Mouse (Mus musculus) CH12.LX (cell line): ENCODE results near the gene AL607142.1. TPM values are rescaled to one million over a fixed set of nuclear protein-coding genes. Genes with fewer than 3 reads are reported as not detected.

Experiments
- DNase-seq: peaks from one replicate; pipeline ENCODE4 v3.0.0-alpha.2; 2013; ENCODE audit errors: extremely low read depth
- H3K27ac ChIP-seq: 2 replicates; pipeline ENCODE4 v1.5.1; 2012; ENCODE audit warnings: low read depth, mild to moderate bottlenecking, control low read depth, moderate library complexity; ENCODE audit not compliant: insufficient read depth
- H3K27me3 ChIP-seq: replicated peaks from 2 replicates; pipeline ENCODE3; 2012; ENCODE audit warnings: inconsistent platforms
- H3K36me3 ChIP-seq, 2 experiments: replicated peaks in 1 of 2; 2 replicates each; pipeline versions ENCODE3 to v1.6.1; 2012; ENCODE audit warnings: inconsistent platforms in 1 of 2, low read length in 1 of 2, mild to moderate bottlenecking in 1 of 2, mixed read lengths in 1 of 2, moderate library complexity in 1 of 2; ENCODE audit not compliant: control insufficient read depth in 1 of 2, insufficient read depth in 1 of 2
- H3K4me1 ChIP-seq, 2 experiments: 2 replicates each; pipeline ENCODE4 v1.6.1; 2012; ENCODE audit warnings: inconsistent platforms in 1 of 2, moderate library complexity in 1 of 2; ENCODE audit not compliant: insufficient read depth in 2 of 2, control insufficient read depth in 1 of 2
- H3K4me2 ChIP-seq: 2 replicates; pipeline ENCODE4 v1.6.1; 2012; ENCODE audit warnings: low read depth, mild to moderate bottlenecking, control low read depth; ENCODE audit not compliant: poor library complexity, insufficient read depth, severe bottlenecking
- H3K4me3 ChIP-seq, 3 experiments: fragments of 150-350 bp in 1 of 3; sonication (generic) in 1 of 3; replicated peaks in 1 of 3; 2 replicates each; pipeline versions ENCODE3 to v1.5.1; 2011 to 2012; ENCODE audit warnings: low read depth in 2 of 3, low read length in 2 of 3, mild to moderate bottlenecking in 2 of 3, moderate library complexity in 2 of 3, control low read depth in 1 of 3, improper control_type of control experiment in 1 of 3, inconsistent platforms in 1 of 3, mixed read lengths in 1 of 3; ENCODE audit not compliant: poor library complexity in 1 of 3
- H3K79me2 ChIP-seq: replicated peaks from 2 replicates; pipeline ENCODE4 v1.6.1; 2012; ENCODE audit warnings: mild to moderate bottlenecking, moderate library complexity; ENCODE audit not compliant: control insufficient read depth, poor library complexity, insufficient read depth, severe bottlenecking; ENCODE audit errors: extremely low read depth
- H3K9ac ChIP-seq: 2 replicates; pipeline ENCODE4 v1.6.1; 2012; ENCODE audit warnings: low read depth, mild to moderate bottlenecking, control low read depth, moderate library complexity; ENCODE audit not compliant: insufficient read depth
- H3K9me3 ChIP-seq: replicated peaks from 2 replicates; pipeline ENCODE3; 2012; ENCODE audit warnings: low read length, inconsistent platforms, mixed read lengths
- BHLHE40 ChIP-seq: IDR thresholded peaks from 2 replicates; pipeline ENCODE4 v1.6.1; 2011; ENCODE audit warnings: mild to moderate bottlenecking, low read depth, low read length, improper control_type of control experiment
- CHD1 ChIP-seq: IDR thresholded peaks from 2 replicates; pipeline ENCODE4 v1.6.1; 2012; ENCODE audit warnings: low read depth, low read length, improper control_type of control experiment, inconsistent platforms
- E2F4 ChIP-seq: IDR thresholded peaks from 2 replicates; pipeline ENCODE4 v1.6.1; 2011; ENCODE audit warnings: low read depth, low read length, improper control_type of control experiment; ENCODE audit not compliant: insufficient replicate concordance
- EP300 ChIP-seq: IDR thresholded peaks from 2 replicates; pipeline ENCODE4 v1.6.1; 2011; ENCODE audit warnings: low read length, improper control_type of control experiment
- ETS1 ChIP-seq: conservative IDR thresholded peaks from 2 replicates; pipeline ENCODE4 v1.6.1; 2012; ENCODE audit warnings: low read depth, mild to moderate bottlenecking, inconsistent platforms, low read length, improper control_type of control experiment, moderate library complexity
- GABPA ChIP-seq: IDR thresholded peaks from 2 replicates; pipeline ENCODE4 v1.6.1; 2012; ENCODE audit warnings: low read depth, low read length, improper control_type of control experiment, inconsistent platforms; ENCODE audit not compliant: insufficient replicate concordance
- HCFC1 ChIP-seq: IDR thresholded peaks from 2 replicates; pipeline ENCODE4 v1.6.1; 2012; ENCODE audit warnings: low read depth, mild to moderate bottlenecking, inconsistent platforms, low read length, improper control_type of control experiment
- JUN ChIP-seq: IDR thresholded peaks from 2 replicates; pipeline ENCODE4 v1.6.1; 2011; ENCODE audit warnings: low read depth, mild to moderate bottlenecking, low read length, improper control_type of control experiment, moderate library complexity; ENCODE audit not compliant: insufficient read depth
- JUND ChIP-seq: conservative IDR thresholded peaks from 2 replicates; pipeline ENCODE4 v1.6.1; 2011; ENCODE audit warnings: low read depth, low read length, improper control_type of control experiment
- MAX ChIP-seq: IDR thresholded peaks from 2 replicates; pipeline ENCODE4 v1.6.1; 2011; ENCODE audit warnings: low read length, improper control_type of control experiment
- MEF2A ChIP-seq: IDR thresholded peaks from 2 replicates; pipeline ENCODE4 v1.6.1; 2014; ENCODE audit warnings: low read depth, mild to moderate bottlenecking, inconsistent platforms, low read length, improper control_type of control experiment, borderline replicate concordance
- MYC ChIP-seq: IDR thresholded peaks from 2 replicates; pipeline ENCODE4 v1.6.1; 2011; ENCODE audit warnings: low read depth, mild to moderate bottlenecking, improper control_type of control experiment, low read length
- NRF1 ChIP-seq: IDR thresholded peaks from 2 replicates; pipeline ENCODE4 v1.6.1; 2014; ENCODE audit warnings: low read depth, mild to moderate bottlenecking, inconsistent platforms, low read length, improper control_type of control experiment, moderate library complexity
- PAX5 ChIP-seq: IDR thresholded peaks from 2 replicates; pipeline ENCODE4 v1.6.1; 2012; ENCODE audit warnings: low read length, inconsistent platforms, mixed read lengths
- POLR2A ChIP-seq: IDR thresholded peaks from 2 replicates; pipeline ENCODE4 v1.6.1; 2011; ENCODE audit warnings: low read depth, mild to moderate bottlenecking, improper control_type of control experiment, low read length
- RAD21 ChIP-seq: IDR thresholded peaks from 2 replicates; pipeline ENCODE4 v1.6.1; 2011; ENCODE audit warnings: low read depth, mild to moderate bottlenecking, low read length, improper control_type of control experiment, moderate library complexity
- SIN3A ChIP-seq: IDR thresholded peaks from 2 replicates; pipeline ENCODE4 v1.6.1; 2012; ENCODE audit warnings: low read length, improper control_type of control experiment, inconsistent platforms
- TCF12 ChIP-seq: IDR thresholded peaks from 2 replicates; pipeline ENCODE4 v1.6.1; 2014; ENCODE audit warnings: low read depth, mild to moderate bottlenecking, inconsistent platforms, low read length, improper control_type of control experiment
- UBTF ChIP-seq: IDR thresholded peaks from 2 replicates; pipeline ENCODE4 v1.6.1; 2012; ENCODE audit warnings: low read depth, mild to moderate bottlenecking, inconsistent platforms, low read length, improper control_type of control experiment, moderate library complexity
- USF2 ChIP-seq: conservative IDR thresholded peaks from 2 replicates; pipeline ENCODE4 v1.6.1; 2011; ENCODE audit warnings: low read depth, low read length, improper control_type of control experiment
- ZMIZ1 ChIP-seq: IDR thresholded peaks from 2 replicates; pipeline ENCODE4 v1.6.1; 2012; ENCODE audit warnings: low read depth, mild to moderate bottlenecking, inconsistent platforms, low read length, improper control_type of control experiment
- dilution Hi-C: fragments of 300-500 bp; cut with MboI; formaldehyde crosslinking; loops from 2 replicates; pipeline ENCODE4 v1.14.3; 2020; ENCODE audit warnings: low sequenced_read_pairs; ENCODE audit not compliant: extremely low pct_unique_long_range_greater_than_20kb, extremely low pct_ligation_motif_present
- in situ Hi-C: fragments of 300-500 bp; cut with MboI; formaldehyde crosslinking; loops from 3 replicates; pipeline ENCODE4 v1.14.3; 2019; ENCODE audit warnings: low sequenced_read_pairs, low pct_ligation_motif_present, low pct_unique_long_range_greater_than_20kb, mixed read lengths
- polyA plus RNA-seq: library from polyadenylated mRNA; unstranded; fragments of >175 nt; gene quantifications from 2 replicates; pipeline ENCODE4 v1.2.1, GENCODE M21; 2012; ENCODE audit warnings: low read depth; ENCODE audit not compliant: insufficient read length
- total RNA-seq, 2 experiments: library from RNA; depleted of rRNA; stranded (reverse); fragments of 300-350 nt in 1 of 2; fragments of >200 nt in 1 of 2; gene quantifications; 2 replicates each; pipeline ENCODE4 v1.2.3; 2012 to 2014

Gene AL607142.1
- not detected in 2 replicates for total RNA-seq (2012; rRNA removed)
- not detected in 2 replicates for total RNA-seq (2014; rRNA removed)
- 22.0 TPM in 1 of 2 replicates, not detected in the other for polyA plus RNA-seq

DNA sequence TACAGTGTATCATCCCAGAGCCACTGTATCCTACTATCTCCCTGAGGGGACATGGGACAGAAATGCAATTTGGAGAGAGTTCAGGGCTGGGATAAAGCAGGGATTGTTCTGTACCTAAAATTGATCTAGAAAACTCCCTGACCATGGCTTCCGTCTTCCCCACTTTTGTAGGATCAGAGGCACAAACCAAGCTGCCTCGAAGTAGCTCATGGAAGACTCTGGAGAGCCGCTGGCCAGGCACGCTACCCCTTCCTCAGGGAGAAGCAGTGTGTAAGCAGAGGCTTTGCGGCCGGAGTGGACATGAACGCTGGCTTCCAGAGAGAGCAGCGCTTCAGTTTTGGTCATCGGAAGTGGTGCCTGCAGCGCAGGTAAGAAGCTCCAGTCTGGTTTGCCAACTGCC lies at the start of gene AL607142.1:
Gene AL607142.1, plus strand, starts transcription at position 301 of the 400 bp plus-strand sequence.
- H3K27me3 ChIP-seq = no peaks in the 10 kb centered on the region
- H3K9me3 ChIP-seq = peaks cover 3% of the 10 kb centered on the region
- 0 out of 2 replicates have a peak, but pooled peaks cover 11% of the 10 kb centered on the region for H3K79me2 ChIP-seq
- H3K4me3 ChIP-seq = no peak within 1 kb of the TSS
- dilution Hi-C loops (no loop called here), in situ Hi-C loops (no loop called here)
- DNase-seq = no peak
- TF ChIP-seq PAX5 (no peak), EP300 (no peak), E2F4 (no peak), RAD21 (no peak), BHLHE40 (no peak), ETS1 (no peak), GABPA (no peak), ZMIZ1 (no peak), MAX (no peak), UBTF (no peak), CHD1 (no peak), TCF12 (no peak), MYC (no peak), POLR2A (no peak), JUND (no peak)
- no peak within 1 kb of the TSS for H3K9ac ChIP-seq
- H3K36me3 ChIP-seq = peaks cover 32 to 77% of the 10 kb centered on the region in 2 experiments
- H3K27ac ChIP-seq = no peak within 1 kb of the TSS
- H3K4me1 ChIP-seq = peaks cover 22 to 57% of the 10 kb centered on the region in 2 experiments
- no peak within 1 kb of the TSS for H3K4me2 ChIP-seq

DNA sequence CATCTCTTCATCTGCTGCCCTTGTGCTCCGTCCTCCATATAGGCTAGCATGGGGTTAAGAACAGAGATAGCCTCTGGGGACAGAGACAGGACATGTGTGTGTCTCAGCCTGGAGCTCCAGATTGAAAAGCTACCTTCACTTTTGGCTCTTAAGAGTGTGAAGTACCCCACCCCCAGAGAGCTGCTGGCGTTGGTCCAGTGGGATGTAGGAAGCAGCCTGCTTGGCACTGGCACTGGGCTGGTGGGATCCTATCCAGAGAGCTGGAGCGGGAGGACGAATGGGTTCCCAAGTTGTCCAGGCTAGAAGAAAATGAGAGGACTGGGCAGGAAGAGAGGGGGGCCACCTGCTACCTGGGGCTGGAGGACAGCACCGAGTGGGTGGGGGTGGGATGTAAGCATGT lies 46.4 kb upstream of the AL607142.1 start:
- no peak overlapping the region for H3K4me2 ChIP-seq
- in situ Hi-C loops (no loop called here), dilution Hi-C loops (no loop called here)
- H3K27ac ChIP-seq = no peak overlapping the region
- DNase-seq = no peak
- no peaks in the 10 kb centered on the region for H3K27me3 ChIP-seq
- H3K79me2 ChIP-seq = no peaks in the 10 kb centered on the region
- peaks cover 49 to 91% of the 10 kb centered on the region in 2 experiments for H3K4me1 ChIP-seq
- H3K9me3 ChIP-seq = no peaks in the 10 kb centered on the region
- no peaks in the 10 kb centered on the region for H3K36me3 ChIP-seq
- no peak overlapping the region for H3K9ac ChIP-seq
- H3K4me3 ChIP-seq = no peak overlapping the region
- no peak for TF ChIP-seq JUND
- TF ChIP-seq USF2 = no peak
- no peak for TF ChIP-seq ZMIZ1
- no peak for TF ChIP-seq GABPA
- TF ChIP-seq HCFC1 = no peak
- no peak for TF ChIP-seq UBTF
- TF ChIP-seq PAX5 = no peak
- no peak for TF ChIP-seq SIN3A
- no peak for TF ChIP-seq MEF2A
- TF ChIP-seq JUN = no peak
- no peak for TF ChIP-seq RAD21
- TF ChIP-seq EP300 = no peak
- no peak for TF ChIP-seq POLR2A
- TF ChIP-seq NRF1 = no peak
- no peak for TF ChIP-seq CHD1
